Mouse (Mus musculus): ENCODE results near the gene Smim11.

Gene Smim11

GRCm38 (mm10) chr16:92300649-92301411 lies at the start of gene Smim11:
Smim11 (plus strand) TSS chr16:92301286.
- in situ Hi-C loops (cut with MboI, MseI) = no loop called here

GRCm38 (mm10) chr16:92254316-92254715 lies 46.8 kb upstream of the Smim11 start:
- in situ Hi-C loops (cut with MboI, MseI) = no loop called here

- in situ Hi-C loops (cut with MboI, MseI) = no loop called here
Measured at GRCm38 (mm10) chr16:92267861-92268260, 33.2 kb upstream of the Smim11 start.

- in situ Hi-C loops (cut with MboI, MseI) = no loop called here
Measured at GRCm38 (mm10) chr16:92274516-92274915, 26.6 kb upstream of the Smim11 start.

GRCm38 (mm10) chr16:92275526-92275925 lies 25.6 kb upstream of the Smim11 start:
- in situ Hi-C loops (cut with MboI, MseI) = no loop called here

GRCm38 (mm10) chr16:92282671-92283070 lies 18.4 kb upstream of the Smim11 start:
- in situ Hi-C loops (cut with MboI, MseI) = loop anchor here (5.0 kb wide), 1 partner anchor 345 kb away; no protein-coding TSS in a partner anchor

GRCm38 (mm10) chr16:92285068-92285467 lies 16.0 kb upstream of the Smim11 start:
- in situ Hi-C loops (cut with MboI, MseI) = no loop called here

GRCm38 (mm10) chr16:92286609-92287008 lies 14.5 kb upstream of the Smim11 start:
- in situ Hi-C loops (cut with MboI, MseI) = no loop called here

GRCm38 (mm10) chr16:92288778-92289177 lies 12.3 kb upstream of the Smim11 start:
- in situ Hi-C loops (cut with MboI, MseI) = no loop called here

GRCm38 (mm10) chr16:92290045-92290444 lies 11.0 kb upstream of the Smim11 start:
- in situ Hi-C loops (cut with MboI, MseI) = no loop called here

- in situ Hi-C loops (cut with MboI, MseI) = no loop called here
Measured at GRCm38 (mm10) chr16:92292101-92292500, 9.0 kb upstream of the Smim11 start, which contains the start of gene Kcne2. Kcne2 (plus strand) TSS chr16:92292389.

- in situ Hi-C loops (cut with MboI, MseI) = no loop called here
Measured at GRCm38 (mm10) chr16:92294267-92294970, 6.7 kb upstream of the Smim11 start.

GRCm38 (mm10) chr16:92295328-92295727 lies 5.8 kb upstream of the Smim11 start:
- in situ Hi-C loops (cut with MboI, MseI) = no loop called here

GRCm38 (mm10) chr16:92301412-92301806 lies 323 bp downstream of the Smim11 start:
- in situ Hi-C loops (cut with MboI, MseI) = no loop called here

GRCm38 (mm10) chr16:92301989-92302388 lies 903 bp downstream of the Smim11 start:
- in situ Hi-C loops (cut with MboI, MseI) = no loop called here

- in situ Hi-C loops (cut with MboI, MseI) = no loop called here
Measured at GRCm38 (mm10) chr16:92302506-92302905, 1.4 kb downstream of the Smim11 start.

- in situ Hi-C loops (cut with MboI, MseI) = no loop called here
Measured at GRCm38 (mm10) chr16:92305519-92305918, 4.4 kb downstream of the Smim11 start.

GRCm38 (mm10) chr16:92307947-92308346 lies 6.9 kb downstream of the Smim11 start:
- in situ Hi-C loops (cut with MboI, MseI) = no loop called here

GRCm38 (mm10) chr16:92309126-92309525 lies 8.0 kb downstream of the Smim11 start:
- in situ Hi-C loops (cut with MboI, MseI) = no loop called here

GRCm38 (mm10) chr16:92313953-92314741 lies 13.1 kb downstream of the Smim11 start:
- in situ Hi-C loops (cut with MboI, MseI) = no loop called here

GRCm38 (mm10) chr16:92316049-92316738 lies 15.1 kb downstream of the Smim11 start:
- in situ Hi-C loops (cut with MboI, MseI) = no loop called here
